Mouse (Mus musculus): Measurements from ENCODE around the gene Fads2. TPM values are rescaled to one million over a fixed set of nuclear protein-coding genes. Genes with fewer than 3 reads are reported as not detected.

Gene Fads2
- polyA plus RNA-seq, 1 experiment from 2014 or later: 256 TPM

DNA sequence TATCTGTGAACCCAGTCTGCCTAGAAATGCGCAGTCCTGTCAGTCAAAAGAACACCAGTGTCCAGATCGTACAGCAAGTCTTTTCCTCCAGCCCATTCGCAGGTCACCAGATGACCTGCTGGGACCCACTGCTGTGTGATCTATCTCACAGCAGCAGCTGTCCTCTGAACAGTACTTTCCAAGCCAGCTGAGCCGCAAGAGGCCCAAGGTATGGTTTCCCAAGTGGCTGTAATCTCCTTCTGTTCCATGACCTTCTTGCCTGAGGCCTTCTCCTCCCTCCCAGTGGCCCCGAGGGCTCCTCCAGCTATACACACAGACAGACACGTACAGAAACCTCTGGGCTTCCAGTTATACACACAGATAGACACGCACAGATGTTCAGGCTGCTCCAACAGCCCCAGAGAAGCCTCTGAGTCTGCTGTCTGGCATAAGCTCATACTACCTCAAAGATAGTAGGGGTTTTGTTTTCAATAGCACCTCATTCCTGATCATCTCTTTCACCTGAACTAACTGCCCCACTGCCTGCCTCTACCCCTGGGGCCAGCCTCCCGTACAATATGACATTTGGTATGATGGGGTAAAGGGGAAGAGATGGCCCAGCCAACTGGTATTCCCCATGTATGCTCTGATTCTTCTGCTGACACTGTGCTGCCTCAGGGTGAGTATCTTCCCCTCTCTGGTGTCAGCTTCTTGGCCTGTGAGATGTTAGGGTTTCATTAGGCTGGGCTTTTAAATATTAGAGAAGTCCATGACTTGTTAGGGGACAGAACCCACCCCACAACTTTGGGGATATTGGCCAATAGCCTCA, 40.6 kb downstream of the Fads2 start:
- Histone ChIP-seq H3K27me3 (ENCODE audit: control insufficient read depth, insufficient read depth, low read depth, low read length) (no peaks in the 10 kb centered on the region), H3K9ac (ENCODE audit: low read depth, low read length) (no peak overlapping the region), H3K36me3 (ENCODE audit: control insufficient read depth, insufficient read depth, low read length) (peaks cover 30% of the 10 kb centered on the region), H3K27ac (ENCODE audit: low read length) (peak overlapping the region; percentile 56), H3K4me3 (ENCODE audit: low read depth, low read length) (no peak overlapping the region), H3K9me3 (replicated peaks; ENCODE audit: control insufficient read depth, low read length, poor library complexity, severe bottlenecking) (no peaks in the 10 kb centered on the region), H3K4me2 (ENCODE audit: low read length) (no peak overlapping the region), H3K4me1 (ENCODE audit: control insufficient read depth, insufficient read depth, low read length) (peaks cover 4% of the 10 kb centered on the region)
- WGBS: 43% methylated on average over 8 of the region's 8 CpGs
- no peak for ATAC-seq

DNA sequence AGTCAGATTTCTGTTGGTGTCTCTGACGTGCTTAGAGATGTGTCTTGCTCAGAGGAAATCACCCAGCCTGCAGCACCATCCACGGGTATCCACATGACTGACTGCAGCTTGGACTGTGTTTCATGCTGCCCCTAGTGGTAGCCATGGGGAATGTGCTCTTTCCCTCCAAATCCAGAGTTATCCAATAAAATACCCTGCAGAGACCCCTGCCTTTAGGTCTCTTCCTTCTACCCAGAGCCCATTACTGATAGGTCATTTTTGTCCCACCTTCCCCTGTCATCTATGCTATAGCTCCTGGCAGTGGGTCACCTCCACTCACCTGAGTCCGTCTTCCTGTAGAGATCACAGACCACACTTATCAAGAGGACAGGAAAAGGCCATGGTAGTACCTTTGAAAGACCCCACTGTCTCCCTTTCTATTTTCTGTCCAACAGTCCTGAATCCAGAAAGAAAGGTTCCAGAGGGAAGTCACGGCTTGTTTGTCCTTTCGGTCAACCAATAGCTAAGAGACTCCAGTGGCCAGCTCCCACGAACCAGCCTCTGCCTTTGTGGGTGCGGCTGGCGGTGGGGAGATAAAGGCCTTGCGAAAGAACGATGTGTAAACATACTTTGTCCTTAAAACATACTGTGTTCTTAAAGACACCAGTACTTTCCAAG, 41.5 kb downstream of the Fads2 start:
- ATAC-seq: peak; percentile 68
- Histone ChIP-seq H3K27me3 (ENCODE audit: control insufficient read depth, insufficient read depth, low read depth, low read length) (no peaks in the 10 kb centered on the region), H3K4me2 (ENCODE audit: low read length) (no peak overlapping the region), H3K36me3 (ENCODE audit: control insufficient read depth, insufficient read depth, low read length) (peaks cover 27% of the 10 kb centered on the region), H3K9ac (ENCODE audit: low read depth, low read length) (no peak overlapping the region), H3K9me3 (replicated peaks; ENCODE audit: control insufficient read depth, low read length, poor library complexity, severe bottlenecking) (no peaks in the 10 kb centered on the region), H3K4me3 (ENCODE audit: low read depth, low read length) (no peak overlapping the region), H3K4me1 (ENCODE audit: control insufficient read depth, insufficient read depth, low read length) (peaks cover 4% of the 10 kb centered on the region), H3K27ac (ENCODE audit: low read length) (peak overlapping the region; percentile 51)
- 56% methylated on average over 10 of the region's 10 CpGs for WGBS

DNA sequence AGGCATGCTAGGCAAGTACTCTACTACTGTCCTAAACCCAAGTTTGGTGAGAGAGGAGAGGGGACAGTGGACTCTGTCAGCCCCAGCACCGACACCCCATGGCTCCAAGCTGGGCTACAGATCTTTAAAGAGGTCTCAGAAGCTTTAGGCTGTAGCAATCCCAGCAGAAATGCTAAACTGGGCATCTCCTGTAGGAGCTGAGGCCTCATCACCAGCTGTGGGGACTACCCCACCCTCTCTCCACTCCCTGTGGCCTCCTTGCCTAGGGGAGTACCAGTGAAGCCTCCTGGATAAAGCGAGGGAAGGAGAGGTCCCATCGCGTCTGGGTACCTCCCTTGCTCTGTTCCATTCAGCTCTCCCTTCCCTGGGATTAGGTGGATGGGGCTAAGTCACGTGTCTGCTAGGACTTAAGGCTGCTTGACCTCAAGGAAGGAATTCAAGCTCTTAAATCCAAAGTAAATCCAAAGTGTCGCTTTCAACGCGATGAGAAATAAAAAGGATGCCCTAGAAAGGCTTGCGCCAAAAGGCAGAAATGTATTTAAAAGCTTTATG, 42.6 kb downstream of the Fads2 start:
- H3K4me3 ChIP-seq (ENCODE audit: low read depth, low read length): no peak overlapping the region
- H3K36me3 ChIP-seq (ENCODE audit: control insufficient read depth, insufficient read depth, low read length): peaks cover 28% of the 10 kb centered on the region

DNA sequence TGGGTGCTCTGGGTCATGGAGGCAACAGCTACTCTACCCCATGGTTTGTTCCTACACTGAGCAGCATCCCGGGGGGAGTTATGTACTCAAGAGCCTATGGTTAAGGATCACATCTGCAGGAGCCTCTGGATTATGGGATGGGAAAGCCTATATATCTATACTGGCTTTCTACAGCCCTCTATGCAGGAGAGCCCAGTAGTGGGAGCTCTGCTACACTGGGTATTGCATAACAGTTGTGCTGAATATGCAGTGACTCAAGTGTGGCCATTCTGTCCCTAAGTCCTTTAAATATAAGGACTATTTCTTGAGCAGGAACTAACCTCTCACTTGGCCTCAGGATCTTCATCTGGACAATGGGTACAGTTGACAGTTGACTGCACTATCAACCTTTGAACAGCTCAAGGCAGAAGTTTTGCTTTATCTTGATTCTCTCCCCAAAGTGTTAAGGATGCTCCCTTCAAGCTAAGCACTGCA, 43.2 kb downstream of the Fads2 start:
- no peak overlapping the region for H3K9ac ChIP-seq (ENCODE audit: low read depth, low read length)
- no peaks in the 10 kb centered on the region for H3K27me3 ChIP-seq (ENCODE audit: control insufficient read depth, insufficient read depth, low read depth, low read length)
- ATAC-seq: no peak
- no peaks in the 10 kb centered on the region for H3K9me3 ChIP-seq (replicated peaks; ENCODE audit: control insufficient read depth, low read length, poor library complexity, severe bottlenecking)
- no peak overlapping the region for H3K27ac ChIP-seq (ENCODE audit: low read length)
- no peak overlapping the region for H3K4me2 ChIP-seq (ENCODE audit: low read length)
- H3K4me3 ChIP-seq (ENCODE audit: low read depth, low read length): no peak overlapping the region
- WGBS: 97% methylated on average over 1 of the region's 1 CpGs
- peaks cover 29% of the 10 kb centered on the region for H3K36me3 ChIP-seq (ENCODE audit: control insufficient read depth, insufficient read depth, low read length)
- H3K4me1 ChIP-seq (ENCODE audit: control insufficient read depth, insufficient read depth, low read length): peaks cover 4% of the 10 kb centered on the region

More for the DNA sequence above, 42.6 kb downstream of the Fads2 start:
- Histone ChIP-seq H3K9me3 (replicated peaks; ENCODE audit: control insufficient read depth, low read length, poor library complexity, severe bottlenecking) (no peaks in the 10 kb centered on the region), H3K4me1 (ENCODE audit: control insufficient read depth, insufficient read depth, low read length) (peaks cover 4% of the 10 kb centered on the region), H3K9ac (ENCODE audit: low read depth, low read length) (no peak overlapping the region), H3K27ac (ENCODE audit: low read length) (no peak overlapping the region), H3K4me2 (ENCODE audit: low read length) (no peak overlapping the region), H3K27me3 (ENCODE audit: control insufficient read depth, insufficient read depth, low read depth, low read length) (no peaks in the 10 kb centered on the region)
- WGBS: 53% methylated on average over 9 of the region's 9 CpGs
- no peak for ATAC-seq

DNA sequence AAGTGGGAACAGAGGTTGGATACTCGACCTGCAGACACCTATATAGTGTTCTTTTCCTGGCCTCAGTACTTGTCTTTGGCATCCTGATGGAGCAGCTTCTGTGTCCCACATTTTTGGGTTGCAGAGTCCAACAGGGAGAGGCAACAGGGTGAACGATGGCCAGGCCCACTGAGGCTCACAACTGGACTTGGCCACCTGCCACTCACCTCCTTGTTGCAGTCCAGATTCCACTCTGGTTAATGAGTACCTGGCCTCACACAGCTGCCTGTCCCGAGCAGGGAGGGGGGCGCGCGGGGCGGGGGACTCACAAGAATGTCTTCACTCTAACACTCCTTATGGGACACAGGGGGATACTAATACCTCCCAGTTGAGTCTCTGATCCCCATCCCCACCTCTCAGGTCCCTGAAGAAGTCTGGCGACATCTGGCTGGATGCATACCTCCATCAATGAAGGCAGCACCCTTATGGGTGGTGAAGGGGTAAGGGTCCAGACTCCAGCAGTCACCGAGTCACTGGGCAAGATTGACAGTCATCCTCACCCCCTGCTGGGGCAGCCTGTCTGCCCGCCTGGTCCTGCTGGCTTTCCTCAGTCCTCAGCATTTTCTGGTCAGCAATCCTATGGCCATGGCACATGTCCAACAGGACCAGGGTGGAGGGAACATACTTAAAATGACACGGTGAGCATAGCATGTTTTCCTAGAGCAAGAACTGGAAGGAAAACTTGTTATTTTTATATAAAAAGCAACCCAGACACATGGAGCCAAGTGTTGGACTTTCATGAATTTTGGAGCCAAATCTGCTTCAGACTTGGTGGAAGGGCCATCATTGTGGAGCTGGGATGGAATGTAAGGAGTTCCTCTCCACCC, 43.8 kb downstream of the Fads2 start:
- Histone ChIP-seq H3K4me1 (ENCODE audit: control insufficient read depth, insufficient read depth, low read length) (peaks cover 4% of the 10 kb centered on the region), H3K27me3 (ENCODE audit: control insufficient read depth, insufficient read depth, low read depth, low read length) (no peaks in the 10 kb centered on the region), H3K27ac (ENCODE audit: low read length) (no peak overlapping the region), H3K36me3 (ENCODE audit: control insufficient read depth, insufficient read depth, low read length) (peaks cover 30% of the 10 kb centered on the region), H3K4me3 (ENCODE audit: low read depth, low read length) (no peak overlapping the region), H3K9me3 (replicated peaks; ENCODE audit: control insufficient read depth, low read length, poor library complexity, severe bottlenecking) (no peaks in the 10 kb centered on the region), H3K4me2 (ENCODE audit: low read length) (no peak overlapping the region), H3K9ac (ENCODE audit: low read depth, low read length) (no peak overlapping the region)
- no peak for ATAC-seq
- 79% methylated on average over 11 of the region's 11 CpGs for WGBS

DNA sequence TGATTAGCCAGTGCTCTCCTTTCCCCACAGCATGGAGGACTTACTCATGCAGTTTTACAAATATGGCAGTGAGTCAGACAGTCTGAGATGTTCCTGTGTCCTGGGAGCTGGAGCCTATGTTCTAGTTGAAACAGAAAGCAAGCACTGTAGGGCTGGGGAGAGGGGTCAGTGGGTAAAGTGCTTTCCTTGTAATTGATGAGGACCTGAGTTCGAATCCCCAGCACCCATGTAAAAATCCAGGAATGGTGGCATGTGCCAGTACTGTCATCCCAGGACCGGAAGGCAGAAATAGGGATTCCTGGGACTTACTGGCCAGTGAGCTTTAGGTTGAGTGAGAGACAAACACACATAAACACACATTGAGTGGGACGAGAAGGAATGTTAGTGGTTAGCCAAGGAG, 44.9 kb downstream of the Fads2 start:
- Histone ChIP-seq H3K36me3 (ENCODE audit: control insufficient read depth, insufficient read depth, low read length) (peaks cover 24% of the 10 kb centered on the region), H3K4me1 (ENCODE audit: control insufficient read depth, insufficient read depth, low read length) (peaks cover 4% of the 10 kb centered on the region), H3K9ac (ENCODE audit: low read depth, low read length) (no peak overlapping the region), H3K4me3 (ENCODE audit: low read depth, low read length) (no peak overlapping the region), H3K4me2 (ENCODE audit: low read length) (no peak overlapping the region), H3K27me3 (ENCODE audit: control insufficient read depth, insufficient read depth, low read depth, low read length) (no peaks in the 10 kb centered on the region), H3K27ac (ENCODE audit: low read length) (no peak overlapping the region), H3K9me3 (replicated peaks; ENCODE audit: control insufficient read depth, low read length, poor library complexity, severe bottlenecking) (no peaks in the 10 kb centered on the region)
- ATAC-seq: no peak
- 88% methylated on average over 3 of the region's 3 CpGs for WGBS

DNA sequence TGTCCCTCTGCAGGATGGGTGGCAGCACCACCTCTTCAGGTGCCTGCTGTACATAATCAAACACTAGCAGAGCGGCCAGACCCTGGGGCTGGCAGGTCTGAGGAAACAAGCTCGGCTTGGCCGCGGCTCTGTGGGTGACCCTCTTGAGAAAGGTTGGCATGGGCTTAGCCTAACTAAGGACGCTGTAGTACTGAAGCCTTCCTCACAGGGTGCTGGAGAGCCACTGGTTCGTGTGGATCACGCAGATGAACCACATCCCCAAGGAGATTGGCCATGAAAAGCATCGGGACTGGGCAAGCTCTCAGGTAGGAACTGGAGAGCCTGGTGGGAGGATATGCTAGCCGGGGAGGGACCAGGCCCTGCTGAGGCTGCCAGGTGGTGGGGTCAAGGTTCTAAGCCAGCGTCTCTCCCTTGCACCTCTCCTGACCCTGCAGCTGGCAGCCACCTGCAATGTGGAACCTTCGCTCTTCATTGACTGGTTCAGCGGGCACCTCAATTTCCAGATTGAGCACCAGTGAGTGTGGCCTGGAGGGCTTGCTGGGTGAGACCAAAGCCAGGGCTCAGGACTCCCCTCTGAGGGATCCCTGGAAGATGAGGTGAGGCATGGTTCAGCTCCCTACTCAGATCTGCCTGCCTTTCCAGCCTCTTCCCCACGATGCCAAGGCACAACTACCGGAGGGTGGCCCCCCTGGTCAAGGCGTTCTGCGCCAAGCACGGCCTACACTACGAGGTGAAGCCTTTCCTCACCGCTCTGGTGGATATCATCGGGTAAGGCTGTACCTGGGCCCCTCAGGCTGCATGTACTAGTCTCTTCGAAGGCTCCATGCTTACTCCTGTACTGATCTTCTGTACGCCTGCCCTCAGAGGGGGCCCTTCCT, 45.5 kb downstream of the Fads2 start:
- H3K36me3 ChIP-seq (ENCODE audit: control insufficient read depth, insufficient read depth, low read length): peaks cover 24% of the 10 kb centered on the region; the same call in 1 of the 2 replicates
- H3K27ac ChIP-seq (ENCODE audit: low read length): no peak overlapping the region
- H3K4me2 ChIP-seq (ENCODE audit: low read length): no peak overlapping the region
- H3K27me3 ChIP-seq (ENCODE audit: control insufficient read depth, insufficient read depth, low read depth, low read length): no peaks in the 10 kb centered on the region
- no peaks in the 10 kb centered on the region for H3K9me3 ChIP-seq (replicated peaks; ENCODE audit: control insufficient read depth, low read length, poor library complexity, severe bottlenecking)
- H3K4me3 ChIP-seq (ENCODE audit: low read depth, low read length): no peak overlapping the region
- peaks cover 4% of the 10 kb centered on the region for H3K4me1 ChIP-seq (ENCODE audit: control insufficient read depth, insufficient read depth, low read length)
- ATAC-seq: no peak
- no peak overlapping the region for H3K9ac ChIP-seq (ENCODE audit: low read depth, low read length)
- WGBS: 84% methylated on average over 22 of the region's 22 CpGs

DNA sequence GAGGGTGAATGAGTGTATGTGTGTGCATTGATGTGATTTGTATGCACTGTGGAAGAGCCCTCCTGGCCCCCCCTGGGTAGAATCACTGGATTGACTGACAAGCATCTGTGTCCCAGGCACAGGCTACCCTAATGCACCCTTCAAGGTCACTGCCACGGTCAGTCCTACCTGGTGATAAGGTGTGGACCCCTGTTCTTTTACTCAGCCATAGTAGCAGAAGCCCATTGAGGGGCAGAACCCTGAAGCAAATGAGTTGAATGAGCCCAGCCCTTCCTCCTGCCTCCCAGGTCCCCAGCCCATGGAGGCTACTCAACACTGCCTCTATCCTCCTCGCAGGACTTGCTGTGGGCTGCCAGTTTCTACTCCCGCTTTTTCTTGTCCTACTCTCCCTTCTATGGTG, 46.3 kb downstream of the Fads2 start:
- Histone ChIP-seq H3K9ac (ENCODE audit: low read depth, low read length) (no peak overlapping the region), H3K4me3 (ENCODE audit: low read depth, low read length) (no peak overlapping the region), H3K4me2 (ENCODE audit: low read length) (no peak overlapping the region), H3K36me3 (ENCODE audit: control insufficient read depth, insufficient read depth, low read length) (peaks cover 24% of the 10 kb centered on the region; the same call in 1 of the 2 replicates), H3K27me3 (ENCODE audit: control insufficient read depth, insufficient read depth, low read depth, low read length) (no peaks in the 10 kb centered on the region), H3K4me1 (ENCODE audit: control insufficient read depth, insufficient read depth, low read length) (peaks cover 4% of the 10 kb centered on the region), H3K27ac (ENCODE audit: low read length) (no peak overlapping the region), H3K9me3 (replicated peaks; ENCODE audit: control insufficient read depth, low read length, poor library complexity, severe bottlenecking) (no peaks in the 10 kb centered on the region)
- ATAC-seq: no peak
- 87% methylated on average over 3 of the region's 3 CpGs for WGBS
